Mouse (Mus musculus): ENCODE results near the gene Akap6.
A peak's percentile ranks its signal among the peaks of the same experiment; 100 is the strongest.

The Akap6 gene

DNA sequence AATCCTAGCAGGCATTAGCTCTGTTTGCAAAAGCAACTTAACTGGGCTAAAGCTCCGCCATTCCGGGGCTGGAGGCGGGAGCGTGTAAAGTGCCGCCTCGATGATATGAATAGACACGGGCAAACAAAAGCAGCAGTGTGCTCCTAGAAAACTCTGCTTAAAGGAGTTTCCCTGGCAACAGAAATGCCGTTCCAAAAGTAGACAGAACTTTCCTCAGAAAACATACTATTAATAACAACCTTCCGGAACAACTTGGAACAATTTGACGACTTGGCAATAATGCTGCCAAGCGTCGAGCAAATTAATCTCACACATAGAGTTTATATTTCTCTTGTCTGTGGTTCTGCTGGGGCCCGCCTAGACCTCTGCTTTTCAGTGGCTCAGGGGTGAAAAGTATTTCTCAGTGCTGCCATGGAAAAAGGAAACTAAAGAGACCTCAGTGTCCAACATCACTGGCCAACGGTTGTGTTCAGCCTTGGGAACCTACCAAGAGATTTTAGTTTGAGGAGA, 334.3 kb downstream of the Akap6 start:
- no peak for DNase-seq (ENCODE audit: low spot score)

DNA sequence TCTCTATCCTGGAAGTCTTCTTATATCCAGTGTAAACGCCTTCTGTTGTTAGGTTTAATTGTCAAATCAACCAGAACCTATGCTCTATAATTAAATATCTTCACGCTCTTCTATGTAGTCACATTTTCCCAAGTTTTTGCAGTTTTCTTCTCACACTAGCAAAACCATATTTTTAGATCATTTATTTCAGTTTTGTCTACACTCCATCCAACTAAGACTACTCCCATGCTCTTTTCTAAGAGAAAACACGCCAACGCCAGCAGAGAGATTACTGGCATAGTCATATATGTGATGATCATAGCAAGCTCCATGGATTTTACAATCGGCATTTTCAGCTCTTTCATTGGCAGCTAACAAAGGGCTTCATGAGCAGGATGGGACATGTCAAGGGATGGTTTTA, 341.5 kb downstream of the Akap6 start:
- DNase-seq (ENCODE audit: low spot score), result no peak

DNA sequence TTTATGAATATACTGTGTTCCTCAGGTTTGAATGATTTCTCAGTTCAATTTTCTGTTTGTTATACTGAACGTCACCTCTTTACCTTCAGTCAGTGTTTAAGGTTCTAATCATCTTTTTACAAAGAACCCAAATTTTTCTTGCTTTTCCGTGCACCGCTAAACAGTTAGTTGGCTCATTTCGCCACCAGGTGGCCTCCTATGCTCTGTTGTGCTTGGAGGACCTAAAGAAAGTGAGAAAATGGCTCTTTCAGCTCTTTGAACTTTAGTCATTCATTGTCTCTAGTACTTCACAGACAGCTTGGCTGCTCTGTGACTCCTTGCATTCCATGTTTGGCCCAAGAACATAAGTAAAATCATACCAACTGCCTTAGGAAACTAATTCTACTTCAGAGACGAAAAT, 343.6 kb downstream of the Akap6 start:
- no peak for DNase-seq (ENCODE audit: low spot score)

DNA sequence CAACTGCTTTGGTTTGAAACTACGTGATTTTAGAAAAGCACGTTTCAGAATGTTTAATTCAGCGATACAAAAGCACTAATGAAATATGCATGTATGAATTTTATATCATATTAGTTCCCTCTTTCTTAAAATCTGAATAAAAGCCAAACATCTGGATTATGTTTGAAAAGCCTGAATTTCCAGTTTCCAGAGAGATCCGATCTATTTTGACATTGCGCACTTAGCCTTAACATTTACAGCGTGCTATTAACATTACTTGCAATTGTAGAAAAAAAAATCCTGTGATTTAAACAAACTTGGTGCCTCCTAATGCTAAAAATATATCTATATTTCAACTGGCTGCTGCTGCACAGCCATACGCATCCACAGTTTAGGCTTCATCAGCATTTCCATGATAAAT, 358.4 kb downstream of the Akap6 start:
- DNase-seq (ENCODE audit: low spot score), result no peak

DNA sequence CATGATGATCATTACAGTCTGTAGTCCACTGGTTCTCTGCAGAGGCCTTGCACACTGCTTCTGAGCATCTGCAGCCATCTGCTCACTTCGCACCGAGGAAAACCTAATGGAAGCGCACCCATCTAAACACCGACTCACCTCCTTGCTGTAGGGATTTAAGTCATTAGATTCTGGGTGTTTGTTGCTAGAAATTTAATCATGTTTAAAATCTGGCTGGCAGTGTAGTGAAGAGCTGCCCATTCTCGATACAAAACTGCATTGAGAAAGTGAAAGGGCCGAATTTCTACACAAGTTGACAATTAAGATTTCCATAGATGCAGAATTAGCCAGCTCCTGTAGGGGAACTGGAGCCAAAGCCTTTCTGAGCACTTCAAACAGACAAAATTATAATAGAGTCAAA, 361.7 kb downstream of the Akap6 start:
- DNase-seq (ENCODE audit: low spot score), result no peak

DNA sequence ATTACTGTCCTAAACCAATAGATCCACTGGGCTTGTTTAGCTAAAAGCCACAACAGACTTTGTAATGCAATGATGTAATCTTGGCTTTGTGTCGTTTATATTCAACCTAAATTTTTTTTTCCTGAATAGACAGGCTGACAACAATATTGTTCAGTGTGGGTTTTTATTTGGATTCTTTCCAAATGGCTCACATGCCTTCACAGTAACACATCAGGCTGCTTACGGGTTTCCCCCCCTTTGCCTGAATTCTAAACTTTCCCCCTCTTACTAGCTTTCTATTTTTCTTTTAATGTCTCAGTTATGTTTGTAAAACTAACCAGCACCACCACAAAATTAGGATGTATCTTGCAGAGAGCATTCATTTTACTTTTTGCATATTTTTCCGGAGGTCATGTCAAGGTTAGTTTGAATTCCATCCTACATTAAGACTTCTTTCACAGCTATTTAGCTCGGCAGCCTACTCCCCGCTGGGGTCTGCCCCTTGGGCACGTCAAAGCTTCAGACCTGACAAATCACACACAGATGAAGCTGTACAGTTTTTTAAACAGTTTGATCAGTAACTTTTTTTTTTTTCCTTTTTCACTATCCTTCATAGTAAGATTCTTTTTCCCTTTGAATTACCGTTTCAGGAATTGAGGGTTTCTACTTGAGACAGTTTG, 362.4 kb downstream of the Akap6 start:
- no peak for DNase-seq (ENCODE audit: low spot score)

DNA sequence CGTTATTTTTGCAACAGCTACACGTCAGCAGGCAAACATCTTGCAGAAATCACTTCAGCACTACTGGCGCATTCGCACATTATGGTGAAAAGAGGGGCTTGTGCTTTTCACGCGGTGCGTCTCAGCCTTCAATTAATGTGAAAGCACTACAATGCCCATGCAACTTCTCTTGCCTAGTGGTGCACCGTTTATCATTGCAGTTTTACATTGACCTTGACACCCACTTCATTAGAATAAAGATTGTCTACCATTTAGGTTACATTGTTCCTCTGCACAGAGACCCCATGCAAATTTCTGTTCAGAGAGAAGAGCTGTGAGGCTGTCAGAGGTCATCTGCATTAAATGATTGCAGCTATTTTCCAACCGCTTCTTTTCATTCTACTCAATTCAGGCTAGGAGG, 363.8 kb downstream of the Akap6 start:
- DNase-seq (ENCODE audit: low spot score), result no peak

DNA sequence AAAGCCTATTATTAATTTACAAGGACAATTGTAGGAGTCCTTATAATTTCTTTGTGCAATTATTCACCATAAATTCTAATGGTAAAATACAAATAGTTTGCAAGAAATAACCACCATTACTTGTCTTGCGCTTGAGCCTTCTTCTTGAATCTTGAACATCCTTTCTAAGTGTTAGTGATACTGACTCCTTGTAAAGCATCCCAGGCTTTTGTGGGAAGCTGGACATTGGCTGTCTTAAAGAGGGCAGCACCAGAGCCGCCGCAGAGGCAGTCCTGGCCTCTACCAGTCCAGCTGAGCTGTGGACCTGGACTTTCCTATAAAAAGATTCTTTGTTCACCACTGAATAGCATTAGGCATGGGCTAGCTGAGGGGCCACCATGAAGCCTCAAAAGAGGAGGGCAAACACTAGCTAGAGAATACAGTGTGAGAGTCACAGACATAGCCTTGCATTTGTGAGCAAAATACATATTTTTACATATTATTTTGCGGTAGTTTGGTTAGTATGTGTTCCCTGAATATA, 365.1 kb downstream of the Akap6 start:
- no peak for DNase-seq (ENCODE audit: low spot score)

DNA sequence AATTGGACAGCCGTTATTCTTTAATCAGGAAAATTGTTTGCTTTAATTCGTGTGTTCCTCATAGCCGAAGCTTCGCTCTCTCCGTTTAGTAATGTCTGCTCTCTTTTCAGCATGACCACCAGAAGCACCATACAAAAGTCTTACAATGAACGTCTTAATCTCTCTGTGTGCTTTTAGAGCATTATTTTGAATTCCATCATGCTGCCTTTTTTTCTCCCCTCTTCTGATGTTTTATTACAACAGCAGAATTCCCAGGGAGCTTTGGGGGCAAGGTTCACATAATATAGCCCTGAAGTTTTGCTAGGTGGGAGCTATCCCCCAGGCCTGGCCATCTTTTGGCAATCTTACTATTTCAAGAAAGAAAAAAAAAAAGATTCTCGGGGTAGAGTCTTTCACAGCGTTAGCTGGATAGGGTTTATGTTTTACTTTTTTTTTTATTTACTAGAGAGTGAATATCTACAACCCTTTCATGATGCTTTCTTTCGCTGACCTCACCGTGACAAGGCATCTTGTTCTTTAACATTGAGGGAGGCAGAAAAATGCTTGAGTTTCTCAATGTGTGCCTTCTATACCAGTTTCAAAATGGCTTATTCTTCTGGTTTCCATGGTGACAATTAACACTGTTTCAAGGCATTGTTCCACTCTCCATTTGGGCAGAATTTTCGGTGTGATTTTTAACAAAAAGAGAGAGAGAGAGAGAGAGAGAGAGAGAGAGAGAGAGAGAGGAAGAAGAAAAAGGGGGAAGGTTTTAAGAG, 366.0 kb downstream of the Akap6 start:
- DNase-seq (ENCODE audit: low spot score), result no peak

DNA sequence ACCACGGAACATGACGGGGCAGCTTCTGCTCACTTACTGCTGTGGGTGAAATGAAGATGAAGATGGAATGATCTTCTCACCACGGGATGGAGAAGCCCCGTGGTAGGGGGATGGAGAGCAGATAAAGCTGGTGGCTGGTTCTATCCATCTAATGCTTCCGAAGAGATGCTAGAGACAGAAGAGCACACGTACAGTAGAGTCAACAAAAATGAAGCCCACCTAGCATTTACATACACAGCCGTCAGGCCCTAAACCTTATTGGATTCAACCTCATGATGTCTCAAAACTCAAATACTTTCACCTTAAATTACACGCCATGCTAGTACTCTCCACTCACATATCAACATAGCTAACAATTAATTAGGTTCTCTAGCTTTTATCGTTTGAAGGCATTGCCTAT, 367.1 kb downstream of the Akap6 start:
- no peak for DNase-seq (ENCODE audit: low spot score)

DNA sequence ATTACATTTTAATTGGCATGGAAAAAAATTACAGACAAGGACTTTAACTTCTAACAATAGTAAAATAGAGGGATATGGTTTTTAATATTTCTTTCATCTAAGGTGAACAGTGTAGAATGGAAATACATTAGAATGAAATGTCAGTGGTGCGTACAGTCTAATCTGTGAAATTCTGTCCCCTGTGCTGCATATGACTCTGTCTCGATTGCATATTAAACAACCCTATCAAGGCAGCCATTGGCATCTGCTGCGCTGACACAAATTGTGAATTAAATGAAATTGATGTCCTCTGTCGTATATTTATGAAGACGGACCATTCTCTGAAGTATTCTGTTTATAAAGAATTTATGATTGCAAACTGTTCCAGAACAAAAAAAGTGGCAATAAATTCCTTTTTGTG, 371.7 kb downstream of the Akap6 start:
- DNase-seq (ENCODE audit: low spot score), result no peak

DNA sequence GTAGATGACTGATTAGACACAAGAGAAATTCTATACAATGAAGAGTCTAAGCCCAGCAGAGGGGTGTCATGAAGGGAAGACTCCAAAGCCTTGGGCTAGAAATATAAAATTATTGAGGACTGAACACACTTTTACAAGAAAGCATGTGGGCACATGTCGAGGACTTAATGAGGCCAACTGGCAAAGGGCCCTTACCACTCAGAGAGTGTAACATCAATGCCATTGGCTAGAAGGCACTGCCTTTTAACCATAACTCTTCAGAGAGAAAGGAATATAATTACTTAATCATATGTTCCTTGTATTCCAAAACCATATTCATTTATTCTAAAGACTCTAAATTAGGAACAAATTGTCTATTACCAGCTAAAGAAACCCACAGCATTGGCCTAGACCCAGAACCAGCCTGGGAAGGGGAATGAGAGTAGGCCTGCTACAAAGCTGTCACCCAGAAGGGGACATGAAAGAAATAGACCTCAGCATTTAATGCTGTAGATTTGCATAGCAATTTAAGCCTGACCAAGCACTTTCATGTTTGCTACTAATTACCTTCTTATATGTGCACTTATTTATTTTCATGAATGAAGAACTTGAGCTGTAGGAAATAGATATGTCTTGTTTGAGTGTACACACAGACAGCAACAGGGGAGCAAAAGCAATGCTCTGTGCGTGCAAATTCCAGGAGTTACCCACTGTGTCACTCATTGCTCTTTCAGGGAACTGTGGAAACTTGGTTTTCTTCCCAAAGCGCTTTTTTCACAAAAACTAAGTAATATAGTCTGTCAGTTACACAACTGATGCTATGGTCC, 377.6 kb downstream of the Akap6 start:
- DNase-seq (ENCODE audit: low spot score), result no peak

DNA sequence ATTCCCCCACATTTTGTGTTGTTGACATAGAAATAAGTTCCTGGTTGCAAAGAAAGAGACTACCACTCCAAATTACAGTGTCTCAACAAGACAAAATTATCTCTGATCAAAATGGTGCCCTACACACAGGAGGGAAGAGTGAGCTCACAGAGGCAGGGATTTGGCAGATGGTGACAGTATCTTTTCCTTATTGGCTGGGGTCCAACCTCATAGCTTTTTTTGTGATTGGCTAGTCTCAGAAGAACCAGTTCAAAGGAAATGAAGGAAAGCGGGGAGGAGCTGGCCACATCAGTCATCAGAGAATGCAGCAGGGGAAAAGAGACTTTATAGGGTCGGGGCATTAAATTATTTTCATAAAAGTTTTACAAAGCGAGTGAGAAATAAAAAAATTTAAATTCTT, 386.6 kb downstream of the Akap6 start:
- no peak for DNase-seq (ENCODE audit: low spot score)

DNA sequence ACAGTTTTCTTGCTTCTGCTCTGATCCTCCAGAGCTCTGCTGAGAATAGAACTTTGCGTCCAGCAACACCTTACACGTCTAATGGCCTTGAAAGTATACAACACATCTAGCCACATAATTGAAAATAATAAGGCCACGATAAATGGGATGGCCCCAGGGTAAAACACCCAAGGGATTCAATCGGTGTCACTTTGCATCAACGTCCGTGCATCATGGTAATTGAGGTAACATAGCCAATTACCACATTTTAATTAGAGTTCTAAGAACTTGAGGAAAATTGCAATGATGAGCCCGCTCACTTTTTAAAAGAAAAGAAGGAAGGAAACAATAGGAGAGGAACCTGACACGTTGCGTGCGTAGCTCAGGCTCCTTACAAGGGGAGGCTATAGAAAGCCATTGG, 413.1 kb downstream of the Akap6 start:
- DNase-seq (ENCODE audit: low spot score), result no peak

DNA sequence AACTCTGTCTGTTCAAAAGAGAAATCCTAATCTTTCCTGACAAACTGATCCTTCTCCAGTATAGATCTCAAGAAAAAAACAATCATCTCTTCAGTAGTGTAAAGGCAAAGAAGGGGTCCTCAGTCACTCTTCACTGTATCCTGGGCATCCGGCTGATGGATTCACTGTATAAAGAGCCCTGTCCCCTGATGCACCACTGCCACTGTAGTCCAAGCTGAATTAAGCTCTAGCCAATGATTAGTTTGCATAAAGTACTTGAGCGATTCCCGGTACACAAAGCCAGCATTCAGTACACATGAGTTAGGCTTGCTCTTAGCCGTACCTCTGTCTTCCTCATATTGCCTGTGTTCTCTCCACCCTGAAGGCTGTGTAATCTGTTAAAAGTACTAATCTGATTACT, 420.2 kb downstream of the Akap6 start:
- DNase-seq (ENCODE audit: low spot score), result no peak

DNA sequence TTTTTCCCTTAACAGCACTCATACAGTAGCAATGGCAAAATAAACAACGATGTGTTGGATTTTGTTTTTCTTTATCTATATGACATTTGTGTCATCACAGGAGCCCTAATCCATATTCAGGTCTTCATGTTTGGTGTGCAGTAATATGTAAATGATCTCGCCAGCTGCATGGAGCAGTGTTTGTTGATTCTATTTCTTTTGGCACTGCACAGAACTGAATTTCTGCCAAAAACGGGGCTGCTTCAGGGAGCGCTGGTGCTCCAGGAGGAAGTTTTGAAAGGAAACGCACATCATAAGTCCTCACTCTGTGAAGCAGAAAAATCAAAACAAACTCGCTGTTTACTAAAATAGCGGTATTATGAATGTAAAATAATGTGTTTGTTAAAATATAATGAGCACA, 424.9 kb downstream of the Akap6 start:
- DNase-seq (ENCODE audit: low spot score), result peak; percentile 10

DNA sequence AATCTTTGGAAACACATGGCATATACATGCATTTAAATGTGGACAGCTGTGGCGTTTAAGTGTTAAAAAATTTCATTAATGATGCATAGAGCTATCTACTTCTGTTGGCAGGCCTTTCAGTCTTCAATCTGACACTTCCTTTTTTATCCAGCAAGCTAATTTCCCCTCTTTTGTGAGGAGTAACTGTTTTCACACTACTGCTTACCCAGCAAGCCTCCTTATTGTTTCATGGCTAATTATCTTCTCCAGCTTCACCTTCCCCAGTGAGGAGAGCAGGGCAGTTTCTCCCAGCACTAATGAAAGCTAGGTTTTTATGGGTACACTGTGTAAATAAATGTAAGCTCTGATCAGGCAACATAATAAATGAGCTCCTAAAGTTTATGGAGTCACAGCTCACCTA, 425.5 kb downstream of the Akap6 start:
- DNase-seq (ENCODE audit: low spot score), result no peak

DNA sequence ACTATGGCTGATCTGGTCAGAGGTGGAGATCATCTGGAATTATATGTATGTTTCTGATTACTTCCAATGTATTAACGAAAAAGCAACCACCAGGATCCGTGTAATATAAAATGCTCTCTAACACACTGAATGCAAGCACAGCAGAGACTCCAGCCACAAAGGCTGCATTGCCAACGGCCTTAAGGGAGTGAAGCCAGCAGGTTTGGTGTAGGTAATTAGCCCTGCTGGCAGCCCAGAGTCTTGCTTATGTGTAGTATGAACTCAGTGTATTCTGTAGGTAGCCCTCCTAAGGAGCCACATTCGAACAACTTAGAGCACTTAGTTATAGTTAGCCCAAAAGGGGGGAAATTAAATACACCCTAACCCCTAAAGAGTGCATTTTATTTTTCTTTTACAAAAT, 426.1 kb downstream of the Akap6 start:
- DNase-seq (ENCODE audit: low spot score), result no peak

DNA sequence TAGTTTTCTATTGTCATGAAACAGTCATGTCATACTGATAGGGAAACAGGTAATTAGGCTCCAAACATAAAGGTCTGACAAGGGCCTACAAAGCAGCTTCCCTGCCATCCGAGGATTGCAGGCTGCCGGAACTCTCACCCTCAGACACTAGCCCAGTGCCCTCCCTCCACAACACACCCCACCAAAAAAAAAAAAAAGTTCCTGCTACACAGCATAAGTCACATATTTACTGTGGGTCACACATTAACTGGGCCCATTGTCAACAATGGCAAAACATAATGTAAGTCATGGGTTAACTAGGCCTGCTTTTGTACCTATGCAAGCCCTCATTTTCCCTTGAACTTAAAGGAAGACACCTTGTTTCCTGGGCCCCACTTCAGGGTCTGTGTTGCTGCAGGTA, 435.0 kb downstream of the Akap6 start:
- DNase-seq (ENCODE audit: low spot score), result no peak

DNA sequence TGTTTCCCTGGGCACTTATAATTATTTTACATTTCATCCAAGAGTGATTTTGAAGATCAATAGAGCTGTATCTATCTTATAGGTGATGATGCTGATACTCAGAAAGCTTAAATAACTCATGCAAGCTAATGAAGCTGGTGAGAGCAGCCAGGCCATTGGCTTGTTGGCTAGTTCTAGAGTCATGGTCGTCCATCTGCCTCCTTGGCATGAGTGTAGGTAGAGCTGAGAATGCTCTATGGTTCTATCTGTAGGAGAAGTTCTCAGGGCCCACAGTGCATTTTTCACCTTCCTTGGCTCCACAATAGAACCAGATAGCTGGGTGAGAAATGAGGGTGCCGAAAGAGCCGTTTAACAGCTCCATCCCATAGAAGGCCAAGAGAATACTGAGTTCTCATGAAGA, 438.1 kb downstream of the Akap6 start:
- DNase-seq (ENCODE audit: low spot score), result no peak

DNA sequence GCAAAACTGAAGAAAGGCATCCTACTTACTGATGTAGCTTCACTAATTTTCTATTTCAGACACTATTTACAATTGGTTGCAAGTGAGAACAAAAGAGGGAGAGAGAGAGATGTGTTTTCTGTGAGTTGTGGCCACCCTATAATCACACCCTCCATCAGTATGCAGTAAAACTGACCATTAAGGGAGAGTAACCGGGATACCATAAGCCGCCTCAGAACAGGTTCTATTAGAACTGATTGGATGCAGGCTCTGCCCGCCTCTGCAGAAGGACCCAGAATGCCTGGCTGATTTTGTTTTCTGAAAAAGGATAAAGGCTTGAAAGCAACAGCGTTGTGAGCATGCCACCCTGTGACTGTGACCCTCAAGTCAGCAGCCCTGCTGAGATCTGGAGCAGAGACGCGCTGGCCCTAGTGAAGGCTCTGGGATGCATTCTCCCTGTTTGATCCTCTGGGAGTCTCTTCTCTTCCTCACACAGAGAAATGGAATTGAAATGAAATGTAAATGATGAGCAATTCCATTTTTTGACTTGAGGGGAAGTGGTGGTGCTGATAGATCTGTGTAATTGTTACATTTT, 445.0 kb downstream of the Akap6 start:
- no peak for DNase-seq (ENCODE audit: low spot score)

DNA sequence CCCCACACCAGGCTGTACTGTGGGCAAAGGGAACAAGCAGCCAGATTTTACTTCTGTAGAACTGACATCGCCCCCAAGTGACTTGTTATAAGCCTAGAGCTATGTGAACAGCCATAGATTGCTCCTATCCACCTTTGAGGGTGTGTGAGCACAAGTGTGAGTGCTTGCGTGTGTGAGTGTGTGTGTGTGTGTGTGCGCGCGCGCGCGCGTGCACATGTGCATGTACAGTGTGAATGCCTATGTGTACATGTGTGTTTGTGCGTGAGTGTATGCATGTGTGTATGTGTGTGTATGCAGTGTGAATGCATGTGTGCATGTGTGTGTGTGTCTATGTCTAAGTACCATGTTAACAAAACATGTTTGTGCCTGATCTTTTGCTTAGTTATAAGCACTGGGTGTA, 445.6 kb downstream of the Akap6 start:
- no peak for DNase-seq (ENCODE audit: low spot score)
